Mouse (Mus musculus) hindbrain, postnatal 0 days (tissue): ENCODE results near the gene Gm17657. TPM values are rescaled to one million over a fixed set of nuclear protein-coding genes. Genes with fewer than 3 reads are reported as not detected.

ENCODE experiments used
- ATAC-seq: fragments of 200-750 bp; cut with Nextera tagmentation; 2 replicates; pipeline ENCODE4 v1.8.0; 2017; ENCODE audit warnings: mild to moderate bottlenecking, moderate TSS enrichment, moderate library complexity
- DNase-seq: peaks from one replicate; pipeline ENCODE4 v3.0.0-alpha.2; 2015; ENCODE audit warnings: low spot score
- H3K27ac ChIP-seq: fragments of 300-500 bp; sonication (generic); 2 replicates; pipeline ENCODE4 v1.5.1; 2014; ENCODE audit warnings: mild to moderate bottlenecking
- H3K27me3 ChIP-seq: fragments of 300-500 bp; sonication (generic); 2 replicates; pipeline ENCODE4 v1.6.1; 2014; ENCODE audit warnings: low read length, mixed read lengths; ENCODE audit not compliant: insufficient read depth
- H3K36me3 ChIP-seq: fragments of 300-500 bp; sonication (generic); 2 replicates; pipeline ENCODE4 v1.6.1; 2014; ENCODE audit warnings: low read length, mixed read lengths; ENCODE audit not compliant: insufficient read depth
- H3K4me1 ChIP-seq: fragments of 300-500 bp; sonication (generic); 2 replicates; pipeline ENCODE4 v1.6.1; 2014; ENCODE audit warnings: antibody characterized with exemption, low read length, mixed read lengths; ENCODE audit not compliant: insufficient read depth
- H3K4me2 ChIP-seq: fragments of 300-500 bp; sonication (generic); 2 replicates; pipeline ENCODE4 v1.6.1; 2014; ENCODE audit warnings: low read depth, mild to moderate bottlenecking, low read length, moderate library complexity, mixed read lengths
- H3K4me3 ChIP-seq: fragments of 300-500 bp; sonication (generic); 2 replicates; pipeline ENCODE4 v1.5.1; 2014; ENCODE audit warnings: low read length
- H3K9ac ChIP-seq: fragments of 300-500 bp; sonication (generic); replicated peaks from 2 replicates; pipeline ENCODE4 v1.6.1; 2014; ENCODE audit warnings: mild to moderate bottlenecking, low read length, moderate library complexity, mixed read lengths
- H3K9me3 ChIP-seq: fragments of 300-500 bp; sonication (generic); 2 replicates; pipeline ENCODE4 v1.6.1; 2016; ENCODE audit warnings: low read length, mixed read lengths
- CTCF ChIP-seq: IDR thresholded peaks from 2 replicates; pipeline ENCODE4 v1.5.1; 2016; ENCODE audit warnings: antibody characterized with exemption, control low read depth, low read depth
- WGBS: fragments of 180-500 bp; shearing (Covaris S2); extraction: QIAGEN DNeasy Blood & Tissue Kit; methylation state at CpG from one replicate; pipeline ENCODE4 v1.1.7; 2014; 5-methylcytosine and 5-hydroxymethylcytosine counted together
- polyA plus RNA-seq: library from polyadenylated mRNA; unstranded; fragments of >200 nt; fragmentation: Nextera tagmentation; extraction: Ambion mirVana; gene quantifications from 2 replicates; pipeline ENCODE4 v1.2.1, GENCODE M21; 2015
- total RNA-seq: library from RNA; depleted of rRNA; stranded (reverse); fragments of >200 nt; gene quantifications from 2 replicates; pipeline ENCODE4 v1.2.3, GENCODE M21; 2014

Gm17657 gene
- total and polyA plus RNA-seq, 2 experiments from 2014 or later = not detected

GRCm38 (mm10) chr17:29585446-29585845 lies 36.0 kb upstream of the Gm17657 start:
- Histone ChIP-seq H3K9ac (no peak overlapping the region), H3K4me3 (no peak overlapping the region), H3K36me3 (peaks cover 20% of the 10 kb centered on the region), H3K27me3 (no peaks in the 10 kb centered on the region), H3K4me2 (no peak overlapping the region), H3K9me3 (no peaks in the 10 kb centered on the region), H3K27ac (no peak overlapping the region), H3K4me1 (no peaks in the 10 kb centered on the region; the same call in 1 of the 2 replicates)
- TF ChIP-seq CTCF = no peak
- ATAC-seq (no peak), DNase-seq (no peak)
- WGBS = 89% methylated on average over 6 of the region's 6 CpGs

GRCm38 (mm10) chr17:29584737-29585136 lies 35.3 kb upstream of the Gm17657 start:
- ATAC-seq = no peak

GRCm38 (mm10) chr17:29584306-29584705 lies 34.9 kb upstream of the Gm17657 start:
- Histone ChIP-seq H3K36me3 (peaks cover 29% of the 10 kb centered on the region), H3K4me2 (no peak overlapping the region), H3K9ac (no peak overlapping the region), H3K9me3 (no peaks in the 10 kb centered on the region), H3K27ac (no peak overlapping the region), H3K27me3 (no peaks in the 10 kb centered on the region), H3K4me3 (no peak overlapping the region), H3K4me1 (no peaks in the 10 kb centered on the region; the same call in 1 of the 2 replicates)
- ATAC-seq (no peak), DNase-seq (no peak)
- 80% methylated on average over 5 of the region's 5 CpGs for WGBS
- no peak for TF ChIP-seq CTCF

More at GRCm38 (mm10) chr17:29584737-29585136, 35.3 kb upstream of the Gm17657 start:
- Histone ChIP-seq H3K36me3 (peaks cover 24% of the 10 kb centered on the region), H3K4me2 (no peak overlapping the region), H3K4me3 (no peak overlapping the region), H3K27ac (no peak overlapping the region), H3K4me1 (no peaks in the 10 kb centered on the region; the same call in 1 of the 2 replicates), H3K9me3 (no peaks in the 10 kb centered on the region), H3K27me3 (no peaks in the 10 kb centered on the region), H3K9ac (no peak overlapping the region)
- WGBS = 47% methylated on average over 3 of the region's 3 CpGs
- no peak for DNase-seq
- TF ChIP-seq CTCF = no peak

- H3K9ac ChIP-seq = no peak overlapping the region
- 86% methylated on average over 5 of the region's 5 CpGs for WGBS
- TF ChIP-seq CTCF = no peak
- ATAC-seq (no peak), DNase-seq (no peak)
- no peaks in the 10 kb centered on the region for H3K9me3 ChIP-seq
- H3K4me2 ChIP-seq = no peak overlapping the region
- H3K36me3 ChIP-seq = peaks cover 35% of the 10 kb centered on the region
- H3K27ac ChIP-seq = no peak overlapping the region
- H3K4me3 ChIP-seq = no peak overlapping the region
- H3K4me1 ChIP-seq = no peaks in the 10 kb centered on the region
- no peaks in the 10 kb centered on the region for H3K27me3 ChIP-seq
These were observed 34.1 kb upstream of the Gm17657 start for GRCm38 (mm10) chr17:29583569-29583968.

GRCm38 (mm10) chr17:29579579-29580126 lies 30.2 kb upstream of the Gm17657 start:
- H3K9me3 ChIP-seq = no peaks in the 10 kb centered on the region
- H3K27me3 ChIP-seq = no peaks in the 10 kb centered on the region
- H3K9ac ChIP-seq = no peak overlapping the region
- ATAC-seq (no peak), DNase-seq (no peak)
- H3K36me3 ChIP-seq = peaks cover 69% of the 10 kb centered on the region
- WGBS = 88% methylated on average over 4 of the region's 4 CpGs
- TF ChIP-seq CTCF = no peak
- H3K4me3 ChIP-seq = no peak overlapping the region
- no peaks in the 10 kb centered on the region for H3K4me1 ChIP-seq
- no peak overlapping the region for H3K27ac ChIP-seq
- no peak overlapping the region for H3K4me2 ChIP-seq

- WGBS = 63% methylated on average over 6 of the region's 6 CpGs
- no peaks in the 10 kb centered on the region for H3K9me3 ChIP-seq
- TF ChIP-seq CTCF = no peak
- no peak for DNase-seq
- H3K27ac ChIP-seq = no peak overlapping the region
- H3K9ac ChIP-seq = no peak overlapping the region
- H3K4me1 ChIP-seq = no peaks in the 10 kb centered on the region
- ATAC-seq = no peak
- H3K27me3 ChIP-seq = no peaks in the 10 kb centered on the region
- no peak overlapping the region for H3K4me2 ChIP-seq
- H3K4me3 ChIP-seq = no peak overlapping the region
- H3K36me3 ChIP-seq = peaks cover 31% of the 10 kb centered on the region
These were observed 20.4 kb upstream of the Gm17657 start for GRCm38 (mm10) chr17:29569831-29570230.

- H3K27ac ChIP-seq = no peak overlapping the region
- TF ChIP-seq CTCF = no peak
- H3K4me3 ChIP-seq = no peak overlapping the region
- H3K9ac ChIP-seq = no peak overlapping the region
- ATAC-seq (no peak), DNase-seq (no peak)
- H3K36me3 ChIP-seq = peaks cover 23% of the 10 kb centered on the region
- no peaks in the 10 kb centered on the region for H3K9me3 ChIP-seq
- no peak overlapping the region for H3K4me2 ChIP-seq
- H3K27me3 ChIP-seq = no peaks in the 10 kb centered on the region
- WGBS = 90% methylated on average over 15 of the region's 15 CpGs
- no peaks in the 10 kb centered on the region for H3K4me1 ChIP-seq
These were observed 19.0 kb upstream of the Gm17657 start for GRCm38 (mm10) chr17:29568435-29568834.
